ENCODE assay signal across 14 mouse cellular contexts in the genomic region with DNA sequence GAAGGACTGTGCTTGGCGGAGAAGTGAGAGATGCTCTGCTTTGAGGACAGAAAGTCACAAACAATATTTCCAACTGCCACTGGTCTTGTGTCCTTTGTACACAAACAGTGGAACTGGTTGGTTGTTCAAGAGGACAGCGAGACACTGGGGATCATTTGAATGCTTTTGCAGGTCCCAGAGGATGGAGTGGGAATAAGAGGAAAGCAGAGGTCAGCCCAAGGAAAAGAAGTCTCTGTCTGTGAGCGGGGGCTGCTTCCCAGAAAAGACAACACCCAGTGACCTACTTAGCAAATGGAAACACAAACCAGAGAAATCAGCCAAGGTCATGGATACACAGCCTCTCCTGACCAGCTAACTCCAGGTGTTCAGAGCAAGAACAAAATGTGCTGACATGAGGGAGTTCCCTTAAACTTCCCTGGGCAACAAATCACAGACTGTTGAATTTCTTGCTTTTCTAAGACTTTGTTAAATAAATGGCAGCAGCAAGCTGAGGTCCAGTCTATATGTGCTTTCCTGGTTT. TPM values are rescaled to one million over a fixed set of nuclear protein-coding genes. Genes with fewer than 3 reads are reported as not detected.
"Had no signal": no experiment of that assay in that cellular context is flagged by ENCODE, and none has a peak within 500 bp of the region (broad histone marks: within the 10 kb centered on the region; RNA-seq: fewer than 3 reads in every experiment).

No protein-coding gene starts in this region.

- H3K9ac ChIP-seq: limb, embryonic 13.5 days; liver, embryonic 14.5 days; midbrain, embryonic 12.5 days; neural tube, embryonic 13.5 days had no signal

- ATAC-seq: midbrain, embryonic 16.5 days had no signal

- H3K9me3 ChIP-seq: limb, embryonic 13.5 days; neural tube, embryonic 13.5 days had no signal

- H3K27me3 ChIP-seq: limb, embryonic 13.5 days; midbrain, embryonic 12.5 days; neural tube, embryonic 13.5 days had no signal

- H3K4me2 ChIP-seq: limb, embryonic 13.5 days; midbrain, embryonic 12.5 days; neural tube, embryonic 13.5 days had no signal

- H3K27ac ChIP-seq: kidney, postnatal 0 days; limb, embryonic 13.5 days; liver, embryonic 14.5 days; midbrain, embryonic 12.5 days; neural tube, embryonic 13.5 days had no signal

- H3K36me3 ChIP-seq: limb, embryonic 13.5 days; midbrain, embryonic 12.5 days; neural tube, embryonic 13.5 days had no signal

- H3K4me3 ChIP-seq: limb, embryonic 13.5 days; midbrain, embryonic 12.5 days; neural tube, embryonic 13.5 days had no signal

- H3K4me1 ChIP-seq: midbrain, embryonic 12.5 days; neural tube, embryonic 13.5 days had no signal

- DNase-seq: kidney, postnatal 36 days; layer of hippocampus, adult 9-11 months; layer of hippocampus, postnatal 36 days; lung, adult 18-20 months; right cerebral cortex, postnatal 14 days; thymus, postnatal 36 days had no signal

RNA-seq across cellular contexts. Expression of a gene that starts 48.5 kb away (rescaled TPM):
- total RNA-seq: layer of hippocampus, adult 18-20 months; layer of hippocampus, postnatal 36 days had no signal
- polyA plus RNA-seq: lung, embryonic 16.5 days; midbrain, embryonic 12.5 days; midbrain, embryonic 16.5 days had no signal
